Mouse (Mus musculus) brain, embryonic 14.5 days (tissue): ENCODE measurements around the gene Letmd1.

Source experiments
- CTCF ChIP-seq: fragments of 200-500 bp; IDR thresholded peaks from 2 replicates; pipeline ENCODE4 v1.5.1; 2012; ENCODE audit warnings: inconsistent platforms, mild to moderate bottlenecking, moderate library complexity, borderline replicate concordance; ENCODE audit not compliant: insufficient read depth, insufficient read length; ENCODE audit errors: extremely low read depth
- POLR2A ChIP-seq: fragments of 200-500 bp; IDR thresholded peaks from 2 replicates; pipeline ENCODE4 v1.6.1; 2012; ENCODE audit warnings: mild to moderate bottlenecking, inconsistent platforms, borderline replicate concordance; ENCODE audit not compliant: poor library complexity, insufficient read depth, insufficient read length, severe bottlenecking; ENCODE audit errors: extremely low read depth

- no peak for TF ChIP-seq CTCF
- no peak for TF ChIP-seq POLR2A
Observed at GRCm38 (mm10) chr15:100419901-100420745, 48.7 kb upstream of the Letmd1 start.
